Mouse (Mus musculus) small intestine, adult 2 months (tissue): ENCODE measurements around the gene H1fnt. TPM values are rescaled to one million over a fixed set of nuclear protein-coding genes. Genes with fewer than 3 reads are reported as not detected.

Source experiments
- H3K27ac ChIP-seq: fragments of 200-500 bp; 2 replicates; pipeline ENCODE4 v1.5.1; 2012; ENCODE audit warnings: low read depth, low read length, control low read depth, inconsistent platforms; ENCODE audit not compliant: insufficient read depth
- H3K27me3 ChIP-seq: fragments of 200-500 bp; 2 replicates; pipeline ENCODE4 v1.6.1; 2012; ENCODE audit warnings: mild to moderate bottlenecking, moderate library complexity, low read length, inconsistent platforms; ENCODE audit not compliant: control insufficient read depth, insufficient read depth
- H3K36me3 ChIP-seq: fragments of 200-500 bp; 2 replicates; pipeline ENCODE4 v1.6.1; 2012; ENCODE audit warnings: mild to moderate bottlenecking, low read length, control low read depth, inconsistent platforms; ENCODE audit not compliant: control insufficient read depth, insufficient read depth
- H3K4me1 ChIP-seq: fragments of 200-500 bp; 2 replicates; pipeline ENCODE4 v1.6.1; 2012; ENCODE audit warnings: low read length, inconsistent platforms, mixed read lengths; ENCODE audit not compliant: control insufficient read depth, insufficient read depth, insufficient read length
- H3K4me3 ChIP-seq: fragments of 200-500 bp; 2 replicates; pipeline ENCODE4 v1.5.1; 2012; ENCODE audit warnings: low read depth, mild to moderate bottlenecking, control low read depth, inconsistent platforms, low read length, moderate library complexity
- CTCF ChIP-seq: fragments of 200-500 bp; IDR thresholded peaks from 2 replicates; pipeline ENCODE4 v1.5.1; 2012; ENCODE audit warnings: low read depth, mild to moderate bottlenecking, control low read depth, inconsistent platforms, low read length, moderate library complexity, mixed read lengths; ENCODE audit not compliant: insufficient replicate concordance, insufficient read length; ENCODE audit errors: extremely low read depth
- POLR2A ChIP-seq: fragments of 200-500 bp; IDR thresholded peaks from 2 replicates; pipeline ENCODE4 v1.6.1; 2012; ENCODE audit warnings: low read depth, mild to moderate bottlenecking, control low read depth, inconsistent platforms, low read length, moderate library complexity
- WGBS: fragments of 180-500 bp; shearing (Covaris S2); methylation state at CpG from one replicate; pipeline ENCODE4 v1.1.7; 2018; 5-methylcytosine and 5-hydroxymethylcytosine counted together
- polyA plus RNA-seq: library from polyadenylated mRNA; depleted of rRNA; stranded (reverse); fragments of >200 nt; gene quantifications from 2 replicates; pipeline ENCODE4 v1.2.3, GENCODE M21; 2012

H1fnt gene
- polyA plus RNA-seq, 1 experiment, result not detected

- H3K4me3 ChIP-seq, result no peak overlapping the region
- 76% methylated on average over 4 of the region's 4 CpGs for WGBS
- H3K4me1 ChIP-seq, result no peaks in the 10 kb centered on the region
Observed at GRCm38 (mm10) chr15:98235442-98235841, 21.7 kb downstream of the H1fnt start.

GRCm38 (mm10) chr15:98234350-98234749 is 22.7 kb downstream of the H1fnt start, which contains the start of gene Olfr286:
TSS of gene Olfr286 (minus strand) at chr15:98234450.
- WGBS, result 78% methylated on average over 4 of the region's 4 CpGs
- no peaks in the 10 kb centered on the region for H3K27me3 ChIP-seq
- H3K36me3 ChIP-seq, result no peaks in the 10 kb centered on the region
- no peak within 1 kb of the TSS for H3K4me3 ChIP-seq
- no peak for TF ChIP-seq POLR2A
- no peak for TF ChIP-seq CTCF
- H3K27ac ChIP-seq, result no peak within 1 kb of the TSS
- H3K4me1 ChIP-seq, result no peaks in the 10 kb centered on the region

More at GRCm38 (mm10) chr15:98235442-98235841, 21.7 kb downstream of the H1fnt start:
- H3K27me3 ChIP-seq, result no peaks in the 10 kb centered on the region
- no peak overlapping the region for H3K27ac ChIP-seq
- no peaks in the 10 kb centered on the region for H3K36me3 ChIP-seq
- no peak for TF ChIP-seq POLR2A
- TF ChIP-seq CTCF, result no peak

GRCm38 (mm10) chr15:98226096-98226495 is 31.0 kb downstream of the H1fnt start:
- H3K27me3 ChIP-seq, result no peaks in the 10 kb centered on the region
- no peaks in the 10 kb centered on the region for H3K36me3 ChIP-seq
- H3K27ac ChIP-seq, result no peak overlapping the region
- H3K4me3 ChIP-seq, result no peak overlapping the region
- H3K4me1 ChIP-seq, result no peaks in the 10 kb centered on the region
- TF ChIP-seq CTCF (no peak), POLR2A (no peak)
- 79% methylated on average over 7 of the region's 7 CpGs for WGBS

GRCm38 (mm10) chr15:98225610-98226009 is 31.5 kb downstream of the H1fnt start:
- Histone ChIP-seq H3K4me3 (no peak overlapping the region), H3K4me1 (no peaks in the 10 kb centered on the region), H3K27ac (no peak overlapping the region), H3K27me3 (no peaks in the 10 kb centered on the region), H3K36me3 (no peaks in the 10 kb centered on the region)
- WGBS, result 49% methylated on average over 16 of the region's 16 CpGs
- TF ChIP-seq CTCF (no peak), POLR2A (no peak)

- no peak overlapping the region for H3K4me3 ChIP-seq
- TF ChIP-seq CTCF (no peak), POLR2A (no peak)
- H3K27me3 ChIP-seq, result no peaks in the 10 kb centered on the region
- H3K36me3 ChIP-seq, result no peaks in the 10 kb centered on the region
- no peaks in the 10 kb centered on the region for H3K4me1 ChIP-seq
- no peak overlapping the region for H3K27ac ChIP-seq
Observed at GRCm38 (mm10) chr15:98222377-98222776, 34.7 kb downstream of the H1fnt start.

GRCm38 (mm10) chr15:98220877-98221276 is 36.2 kb downstream of the H1fnt start, which contains the start of the genes Gm44579 and Olfr287:
TSS of gene Gm44579 (minus strand) at chr15:98220977.
TSS of gene Olfr287 (minus strand) at chr15:98221056.
- H3K27ac ChIP-seq, result no peak within 1 kb of the TSS
- TF ChIP-seq POLR2A, result no peak
- no peak for TF ChIP-seq CTCF
- 60% methylated on average over 4 of the region's 4 CpGs for WGBS
- no peaks in the 10 kb centered on the region for H3K27me3 ChIP-seq
- H3K36me3 ChIP-seq, result no peaks in the 10 kb centered on the region
- no peak within 1 kb of the TSS for H3K4me3 ChIP-seq
- H3K4me1 ChIP-seq, result no peaks in the 10 kb centered on the region

- no peak for TF ChIP-seq CTCF
- TF ChIP-seq POLR2A, result no peak
- Histone ChIP-seq H3K27ac (no peak overlapping the region), H3K4me1 (no peaks in the 10 kb centered on the region), H3K4me3 (no peak overlapping the region), H3K36me3 (no peaks in the 10 kb centered on the region), H3K27me3 (no peaks in the 10 kb centered on the region)
- 50% methylated on average over 5 of the region's 5 CpGs for WGBS
Observed at GRCm38 (mm10) chr15:98214130-98214529, 43.0 kb downstream of the H1fnt start.
